Mouse (Mus musculus): ENCODE results near the gene Acot5. TPM values are rescaled to one million over a fixed set of nuclear protein-coding genes. Genes with fewer than 3 reads are reported as not detected.

The Acot5 gene
- polyA plus RNA-seq, 1 experiment from 2014 or later: 0.25 TPM

- no peak overlapping the region for H3K4me2 ChIP-seq (ENCODE audit: low read depth, low read length)
- no peak overlapping the region for H3K4me3 ChIP-seq (ENCODE audit: low read depth, low read length)
- no peaks in the 10 kb centered on the region for H3K9me3 ChIP-seq (ENCODE audit: control insufficient read depth, low read length)
- H3K36me3 ChIP-seq (ENCODE audit: control insufficient read depth, insufficient read depth, low read length): no peaks in the 10 kb centered on the region
- H3K27ac ChIP-seq (ENCODE audit: low read depth, low read length): no peak overlapping the region
- WGBS: 97% methylated on average over 5 of the region's 5 CpGs
- peaks cover 7% of the 10 kb centered on the region for H3K4me1 ChIP-seq (ENCODE audit: control insufficient read depth, insufficient read depth, low read length)
- H3K9ac ChIP-seq (replicated peaks; ENCODE audit: low read depth, low read length): no peak overlapping the region
- no peak for ATAC-seq (ENCODE audit: low read depth)
- no peaks in the 10 kb centered on the region for H3K27me3 ChIP-seq (ENCODE audit: control insufficient read depth, insufficient read depth, low read length)
These were observed 50.5 kb downstream of the Acot5 start for GRCm38 (mm10) chr12:84119584-84119983.

Other genes with a start within 250 kb of the Acot5 start
- 16.1 and 19.4 TPM in 2 replicates for gene Numb, start 147.4 kb upstream of the Acot5 start, polyA plus RNA-seq (2014; fragmentation: Nextera tagmentation; extraction: Ambion mirVana)
- gene Riox1, start 118.7 kb upstream of the Acot5 start, polyA plus RNA-seq (2014; fragmentation: Nextera tagmentation; extraction: Ambion mirVana): 10.5 and 12.6 TPM in 2 replicates
- gene Heatr4, start 84.5 kb upstream of the Acot5 start, polyA plus RNA-seq (2014; fragmentation: Nextera tagmentation; extraction: Ambion mirVana): not detected in 2 replicates
- 11.3 and 13.7 TPM in 2 replicates for gene Acot2, start 81.5 kb upstream of the Acot5 start, polyA plus RNA-seq (2014; fragmentation: Nextera tagmentation; extraction: Ambion mirVana)
- gene Acot1, start 59.8 kb upstream of the Acot5 start, polyA plus RNA-seq (2014; fragmentation: Nextera tagmentation; extraction: Ambion mirVana): 93.6 and 93.9 TPM in 2 replicates
- 0.47 and 0.59 TPM in 2 replicates for gene Acot4, start 30.9 kb upstream of the Acot5 start, polyA plus RNA-seq (2014; fragmentation: Nextera tagmentation; extraction: Ambion mirVana)
- not detected in 2 replicates for gene Gm49366, start 30.4 kb upstream of the Acot5 start, polyA plus RNA-seq (2014; fragmentation: Nextera tagmentation; extraction: Ambion mirVana)
- gene Acot3, start 17.2 kb upstream of the Acot5 start, polyA plus RNA-seq (2014; fragmentation: Nextera tagmentation; extraction: Ambion mirVana): 1.8 TPM in 2 replicates
- 1.3 and 1.9 TPM in 2 replicates for gene Acot6, start 31.3 kb downstream of the Acot5 start, polyA plus RNA-seq (2014; fragmentation: Nextera tagmentation; extraction: Ambion mirVana)
- gene Dnal1, start 45.0 kb downstream of the Acot5 start, polyA plus RNA-seq (2014; fragmentation: Nextera tagmentation; extraction: Ambion mirVana): 6.8 and 6.9 TPM in 2 replicates
- gene Pnma1, start 79.2 kb downstream of the Acot5 start, polyA plus RNA-seq (2014; fragmentation: Nextera tagmentation; extraction: Ambion mirVana): 3.4 and 3.9 TPM in 2 replicates
- 4.2 and 4.5 TPM in 2 replicates for gene Elmsan1, start 149.6 kb downstream of the Acot5 start, polyA plus RNA-seq (2014; fragmentation: Nextera tagmentation; extraction: Ambion mirVana)
- 14.1 and 16.8 TPM in 2 replicates for gene Ptgr2, start 215.9 kb downstream of the Acot5 start, polyA plus RNA-seq (2014; fragmentation: Nextera tagmentation; extraction: Ambion mirVana)
- 68.0 and 76.9 TPM in 2 replicates for gene Zfp410, start 247.5 kb downstream of the Acot5 start, polyA plus RNA-seq (2014; fragmentation: Nextera tagmentation; extraction: Ambion mirVana)